Mouse (Mus musculus) small intestine, adult 2 months (tissue): ENCODE results near the gene Trmt112.

Source experiments
- CTCF ChIP-seq: fragments of 200-500 bp; IDR thresholded peaks from 2 replicates; pipeline ENCODE4 v1.5.1; 2012; ENCODE audit warnings: low read depth, mild to moderate bottlenecking, control low read depth, inconsistent platforms, low read length, moderate library complexity, mixed read lengths; ENCODE audit not compliant: insufficient replicate concordance, insufficient read length; ENCODE audit errors: extremely low read depth
- POLR2A ChIP-seq: fragments of 200-500 bp; IDR thresholded peaks from 2 replicates; pipeline ENCODE4 v1.6.1; 2012; ENCODE audit warnings: low read depth, mild to moderate bottlenecking, control low read depth, inconsistent platforms, low read length, moderate library complexity

GRCm38 (mm10) chr19:6911101-6912074, 1.9 kb downstream of the Trmt112 start:
- no peak for TF ChIP-seq POLR2A
- TF ChIP-seq CTCF = no peak
